Mouse (Mus musculus): ENCODE results near the gene Prmt7.

The Prmt7 gene

GRCm38 (mm10) chr8:106292484-106293396 is 82.0 kb downstream of the Prmt7 start:
- peak in 1 of 2 experiments; percentile 39 for DNase-seq

GRCm38 (mm10) chr8:106298261-106298660 is 87.5 kb downstream of the Prmt7 start:
- DNase-seq = no peak

- DNase-seq = no peak
Observed at GRCm38 (mm10) chr8:106298846-106299245, 88.1 kb downstream of the Prmt7 start.

GRCm38 (mm10) chr8:106299686-106300085 is 89.0 kb downstream of the Prmt7 start:
- DNase-seq = no peak

GRCm38 (mm10) chr8:106300739-106301715 is 90.3 kb downstream of the Prmt7 start:
- no peak for DNase-seq

Data from spleen, adult 18-20 months (tissue).